Mouse (Mus musculus) embryonic fibroblast, embryonic 13.5 days (primary cell): ENCODE data around the gene Tsc22d1.

ENCODE experiments used
- CTCF ChIP-seq: IDR thresholded peaks from 2 replicates; pipeline ENCODE4 v1.5.1; 2011; ENCODE audit warnings: mild to moderate bottlenecking, control low read depth, low read length, moderate library complexity, borderline replicate concordance; ENCODE audit not compliant: insufficient read depth
- POLR2A ChIP-seq: IDR thresholded peaks from 2 replicates; pipeline ENCODE4 v1.6.1; 2011; ENCODE audit warnings: low read depth, mild to moderate bottlenecking, control low read depth, low read length, moderate library complexity

- TF ChIP-seq POLR2A (no peak), CTCF (no peak)
Measured at GRCm38 (mm10) chr14:76432369-76432768, 17.6 kb downstream of the Tsc22d1 start.
